ENCODE assay signal across 17 mouse cellular contexts in genomic region chr10:84345730-84346129, GRCm38 (mm10).
DNase-seq lines count a peak whose midpoint lies in the region; ATAC-seq and TF ChIP-seq lines count a peak whose summit lies in the region.
"Had no signal": no experiment of that assay in that cellular context is flagged by ENCODE, and none has a peak within 500 bp of the region (broad histone marks: within the 10 kb centered on the region; RNA-seq: fewer than 3 reads in every experiment).

No protein-coding gene starts in this region.

- no peaks in the 10 kb centered on the region for H3K9me3 ChIP-seq in lung, embryonic 14.5 days (ENCODE audit: low read depth, low read length)
- no peaks in the 10 kb centered on the region for H3K9me3 ChIP-seq in midbrain, embryonic 11.5 days (ENCODE audit: control insufficient read depth, low read length)
- H3K9me3 ChIP-seq in midbrain, postnatal 0 days (ENCODE audit: low read length): no peaks in the 10 kb centered on the region
- H3K9me3 ChIP-seq: forebrain, embryonic 15.5 days; heart, embryonic 15.5 days; hindbrain, embryonic 15.5 days had no signal

- peak; percentile 56 for DNase-seq in lung, embryonic 14.5 days
- no peak for DNase-seq in lung, adult 18-20 months
- DNase-seq in midbrain, embryonic 11.5 days (ENCODE audit: low spot score, missing footprints): peak; percentile 65
- DNase-seq in midbrain, postnatal 0 days (ENCODE audit: low spot score): no peak
- peak; percentile 31 for DNase-seq in retina, embryonic 14.5 days (ENCODE audit: low spot score)
- DNase-seq in urinary bladder, adult 18-20 months (ENCODE audit: low spot score in 2 of 2): no peak
- DNase-seq: adrenal gland, adult 2 months; adrenal gland, postnatal 25 days; cerebellum, adult 18-20 months; cerebellum, adult 9-11 months; cerebellum, postnatal 36 days; gastrocnemius, postnatal 36 days; heart, postnatal 14 days had no signal

- ATAC-seq in lung, embryonic 14.5 days (ENCODE audit: insufficient read depth): no peak; the same call in 1 of the 2 replicates
- ATAC-seq in midbrain, embryonic 11.5 days (ENCODE audit: low FRiP score): no peak
- no peak for ATAC-seq in midbrain, postnatal 0 days (ENCODE audit: low FRiP score)
- ATAC-seq: forebrain, embryonic 15.5 days had no signal

- H3K36me3 ChIP-seq in lung, embryonic 14.5 days (ENCODE audit: insufficient read depth): no peaks in the 10 kb centered on the region
- H3K36me3 ChIP-seq in midbrain, embryonic 11.5 days (ENCODE audit: control insufficient read depth, insufficient read depth, low read length): no peaks in the 10 kb centered on the region
- H3K36me3 ChIP-seq in midbrain, postnatal 0 days (ENCODE audit: insufficient read depth, low read length): no peaks in the 10 kb centered on the region
- H3K36me3 ChIP-seq: forebrain, embryonic 15.5 days; heart, embryonic 15.5 days; hindbrain, embryonic 15.5 days had no signal

- WGBS in lung, embryonic 14.5 days: 36% methylated on average over 5 of the region's 5 CpGs
- 71% methylated on average over 5 of the region's 5 CpGs for WGBS in midbrain, embryonic 11.5 days
- 58% methylated on average over 5 of the region's 5 CpGs for WGBS in midbrain, postnatal 0 days

- H3K27ac ChIP-seq in lung, embryonic 14.5 days (ENCODE audit: low read depth): no peak overlapping the region
- H3K27ac ChIP-seq in midbrain, embryonic 11.5 days (ENCODE audit: low read depth, low read length): no peak overlapping the region
- H3K27ac ChIP-seq in midbrain, postnatal 0 days (ENCODE audit: low read depth, low read length): no peak overlapping the region
- H3K27ac ChIP-seq: forebrain, embryonic 15.5 days; heart, embryonic 15.5 days; hindbrain, embryonic 15.5 days had no signal

- TF ChIP-seq CTCF in lung, embryonic 14.5 days (IDR thresholded peaks at IDR 0.05; ENCODE audit: low read depth): no peak
- no peak for TF ChIP-seq CTCF in midbrain, postnatal 0 days (IDR thresholded peaks at IDR 0.05)

- H3K9ac ChIP-seq in lung, embryonic 14.5 days: no peak overlapping the region
- H3K9ac ChIP-seq in midbrain, embryonic 11.5 days (ENCODE audit: low read length): no peak overlapping the region
- H3K9ac ChIP-seq in midbrain, postnatal 0 days (replicated peaks; ENCODE audit: low read length, poor library complexity, severe bottlenecking): no peak overlapping the region
- H3K9ac ChIP-seq: forebrain, embryonic 15.5 days; heart, embryonic 15.5 days; hindbrain, embryonic 15.5 days had no signal

- H3K4me2 ChIP-seq in lung, embryonic 14.5 days: no peak overlapping the region
- no peak overlapping the region for H3K4me2 ChIP-seq in midbrain, embryonic 11.5 days
- no peak overlapping the region for H3K4me2 ChIP-seq in midbrain, postnatal 0 days (ENCODE audit: low read depth, low read length, poor library complexity, severe bottlenecking)
- H3K4me2 ChIP-seq: forebrain, embryonic 15.5 days; heart, embryonic 11.5 days; heart, embryonic 15.5 days; hindbrain, embryonic 15.5 days had no signal

- H3K4me1 ChIP-seq in lung, embryonic 14.5 days (ENCODE audit: insufficient read depth): peaks cover 7% of the 10 kb centered on the region; the same call in 1 of the 2 replicates
- no peaks in the 10 kb centered on the region for H3K4me1 ChIP-seq in midbrain, embryonic 11.5 days (ENCODE audit: control insufficient read depth, insufficient read depth, low read length)
- H3K4me1 ChIP-seq in midbrain, postnatal 0 days (ENCODE audit: insufficient read depth, low read length): no peaks in the 10 kb centered on the region
- H3K4me1 ChIP-seq: hindbrain, embryonic 15.5 days had no signal

- no peaks in the 10 kb centered on the region for H3K27me3 ChIP-seq in lung, embryonic 14.5 days (ENCODE audit: insufficient read depth, low read length)
- no peaks in the 10 kb centered on the region for H3K27me3 ChIP-seq in midbrain, embryonic 11.5 days (ENCODE audit: control insufficient read depth, insufficient read depth, low read length)
- no peaks in the 10 kb centered on the region for H3K27me3 ChIP-seq in midbrain, postnatal 0 days (ENCODE audit: insufficient read depth, low read length)
- H3K27me3 ChIP-seq: forebrain, embryonic 15.5 days; heart, embryonic 15.5 days; hindbrain, embryonic 15.5 days had no signal

- H3K4me3 ChIP-seq in lung, embryonic 14.5 days (ENCODE audit: low read depth, low read length): no peak overlapping the region
- H3K4me3 ChIP-seq in midbrain, embryonic 11.5 days (ENCODE audit: low read depth, low read length): no peak overlapping the region
- H3K4me3 ChIP-seq in midbrain, postnatal 0 days (ENCODE audit: low read depth, low read length): no peak overlapping the region
- H3K4me3 ChIP-seq: forebrain, embryonic 15.5 days; heart, embryonic 15.5 days; hindbrain, embryonic 15.5 days had no signal

Comparison
In these comparisons a context has a peak if more than half of its experiments do, and no peak if none do; other contexts are left out.
1. DNase-seq: peak in lung, embryonic 14.5 days (single experiment), midbrain, embryonic 11.5 days (single experiment) and retina, embryonic 14.5 days (single experiment); none in lung, adult 18-20 months (0 of 2), midbrain, postnatal 0 days (single experiment) and urinary bladder, adult 18-20 months (0 of 2).